Mouse (Mus musculus): ENCODE data around the gene Gm281. TPM values are rescaled to one million over a fixed set of nuclear protein-coding genes. Genes with fewer than 3 reads are reported as not detected.

Gene Gm281
- 0.04 TPM in 1 of 2 replicates, not detected in the other for polyA plus RNA-seq (2012; rRNA removed)

GRCm38 (mm10) chr14:13914387-13915082 is at the start of gene Gm281:
Gene Gm281 (minus strand): TSS chr14:13914478.

GRCm38 (mm10) chr14:13961401-13962112 is 47.3 kb upstream of the Gm281 start, which contains the start of the genes Atxn7 and Thoc7:
Gene Atxn7 (plus strand): TSS chr14:13961440.
Gene Thoc7 (minus strand): TSS chr14:13961852.

Other genes with a start within 250 kb of the Gm281 start
- not detected in 2 replicates for gene Sntn, start 243.6 kb downstream of the Gm281 start, polyA plus RNA-seq (2012; rRNA removed)
- 16.5 and 20.1 TPM in 2 replicates for gene Atxn7, start 47.0 kb upstream of the Gm281 start, polyA plus RNA-seq (2012; rRNA removed)
- gene Thoc7, start 47.4 kb upstream of the Gm281 start, polyA plus RNA-seq (2012; rRNA removed), result 141 and 166 TPM in 2 replicates
- 152 and 172 TPM in 2 replicates for gene Psmd6, start 206.5 kb upstream of the Gm281 start, polyA plus RNA-seq (2012; rRNA removed)

Measured in central nervous system, embryonic 11.5 days (tissue).